Mouse (Mus musculus): ENCODE data around the gene Rsph14.

Rsph14 gene

GRCm38 (mm10) chr10:74933548-74934190 lies 98.7 kb downstream of the Rsph14 start:
- peak; percentile 58 to 61 for DNase-seq (ENCODE audit: low spot score in 2 of 2)

GRCm38 (mm10) chr10:74932487-74932886 lies 99.9 kb downstream of the Rsph14 start:
- no peak for DNase-seq (ENCODE audit: low spot score in 2 of 2)

DNA sequence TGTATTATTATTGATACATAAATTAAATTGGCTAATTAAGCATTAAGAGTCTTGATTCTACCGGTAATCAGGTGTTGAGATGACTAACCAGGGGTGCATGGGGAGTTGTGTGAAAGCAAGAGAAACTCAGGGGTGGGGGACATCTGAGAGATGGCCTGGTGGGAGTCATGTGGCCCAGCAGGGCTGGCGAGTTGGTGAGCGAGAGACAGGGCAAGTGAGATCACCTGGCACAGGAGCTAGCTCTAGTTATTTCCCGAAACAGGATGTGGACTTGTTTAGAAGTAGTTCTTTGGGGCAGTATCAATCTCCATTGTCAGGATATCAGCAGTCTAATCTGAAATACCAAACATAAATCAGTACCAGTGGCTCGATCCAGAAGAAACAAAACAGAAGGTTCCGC lies 100.8 kb downstream of the Rsph14 start:
- DNase-seq (ENCODE audit: low spot score in 2 of 2) = no peak

GRCm38 (mm10) chr10:74930541-74930940 lies 101.8 kb downstream of the Rsph14 start:
- no peak for DNase-seq (ENCODE audit: low spot score in 2 of 2)

DNA sequence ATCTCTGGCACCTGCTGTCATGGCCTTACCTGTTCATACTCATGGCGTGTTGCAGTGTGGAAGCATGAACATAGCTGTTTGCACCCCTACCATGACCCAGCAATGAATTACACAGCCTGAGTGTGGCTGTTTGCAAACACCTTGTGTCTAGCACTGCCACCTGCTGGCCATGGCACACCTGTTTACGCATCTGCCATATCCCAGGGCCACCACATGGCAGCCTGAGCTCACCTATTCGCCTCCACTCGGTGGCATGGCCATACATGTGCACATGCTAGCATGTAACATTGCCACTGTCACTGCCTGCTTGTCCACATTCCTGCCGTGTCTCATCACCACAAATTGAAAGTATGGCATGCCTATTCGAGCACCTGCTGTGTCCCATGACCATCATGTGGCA lies 102.8 kb downstream of the Rsph14 start:
- no peak for DNase-seq (ENCODE audit: low spot score in 2 of 2)

DNA sequence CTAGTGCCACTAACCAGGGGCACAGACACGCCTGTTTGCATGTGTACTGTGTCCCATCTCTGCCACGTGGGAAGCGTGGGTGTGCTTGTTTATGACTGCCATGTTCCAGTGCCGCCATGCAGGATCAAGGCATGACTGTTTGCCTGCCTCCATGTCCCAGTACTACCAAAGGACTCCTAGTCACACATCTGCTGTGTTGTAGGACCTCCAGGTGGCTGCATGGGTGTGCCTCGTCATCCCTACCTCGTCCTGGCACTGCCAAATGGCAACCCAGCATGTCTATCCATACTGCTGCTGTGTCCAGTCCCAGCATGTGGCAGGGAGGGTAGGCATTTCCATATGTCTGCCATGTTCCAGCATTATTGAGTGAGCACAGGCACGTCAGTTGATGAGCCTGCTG lies 104.1 kb downstream of the Rsph14 start:
- no peak for DNase-seq (ENCODE audit: low spot score in 2 of 2)

DNA sequence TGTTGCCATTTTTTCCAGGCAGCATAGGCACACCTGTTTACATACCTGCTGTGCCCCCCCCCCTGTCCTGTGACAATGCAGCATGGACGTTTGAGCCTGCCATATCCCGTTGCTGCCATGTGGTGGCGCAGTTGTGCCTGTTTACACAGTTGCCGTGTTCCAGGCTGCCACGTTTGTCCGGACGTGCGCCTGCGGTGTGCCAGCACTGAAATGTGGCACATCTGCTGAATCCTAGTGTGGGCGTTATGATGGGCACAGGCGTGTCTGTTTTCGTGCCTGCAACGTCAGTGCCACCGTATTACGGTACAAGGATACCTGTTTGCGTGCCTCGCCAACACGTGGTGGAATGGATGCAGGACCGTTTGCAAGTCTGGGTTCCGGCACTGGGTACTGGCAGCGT lies 107.1 kb downstream of the Rsph14 start:
- peak; percentile 76 for DNase-seq (ENCODE audit: low spot score in 2 of 2)

GRCm38 (mm10) chr10:74924274-74924673 lies 108.1 kb downstream of the Rsph14 start:
- peak in 1 of 2 experiments; percentile 34 for DNase-seq (ENCODE audit: low spot score in 2 of 2)

DNA sequence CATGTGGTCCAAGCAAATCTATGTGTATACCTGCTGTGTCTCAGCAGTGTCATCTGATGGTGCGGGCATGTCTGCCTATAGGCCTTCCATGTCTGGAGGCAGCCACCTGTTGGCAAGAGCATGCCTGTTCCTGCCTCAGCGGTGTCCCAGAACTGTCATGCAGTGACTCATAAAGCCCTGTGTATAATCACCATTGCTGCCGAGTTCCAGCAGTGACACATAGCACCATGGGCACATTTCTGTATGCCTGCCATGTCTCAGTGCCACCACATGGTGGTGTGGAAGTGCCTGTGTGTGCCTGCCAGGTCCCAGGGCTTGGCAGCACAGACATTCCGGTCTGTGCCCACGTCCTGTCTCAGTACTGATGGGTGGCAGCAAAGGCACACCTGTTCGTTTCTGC lies 109.6 kb downstream of the Rsph14 start:
- peak; percentile 72 to 80 for DNase-seq (ENCODE audit: low spot score in 2 of 2)

DNA sequence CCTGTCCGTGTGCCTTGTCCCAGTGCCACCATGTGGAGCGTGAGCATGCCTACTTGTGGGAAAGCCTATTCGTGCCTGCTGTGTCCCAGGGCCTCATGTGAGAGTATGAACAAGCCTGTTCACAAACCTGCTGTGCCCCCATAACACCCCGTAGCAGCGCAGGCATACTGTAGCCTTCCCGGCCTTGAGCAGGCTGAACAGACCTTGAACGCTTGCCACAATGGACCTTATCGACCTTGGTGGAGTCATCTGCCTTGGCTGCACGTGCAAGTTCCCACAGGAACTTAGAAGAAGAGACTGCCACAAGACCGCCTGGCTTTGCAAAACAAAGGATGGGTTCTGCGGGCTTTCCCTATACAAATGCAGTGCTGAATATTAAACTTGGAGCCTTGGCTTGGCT lies 110.8 kb downstream of the Rsph14 start:
- DNase-seq (ENCODE audit: low spot score in 2 of 2) = no peak

DNA sequence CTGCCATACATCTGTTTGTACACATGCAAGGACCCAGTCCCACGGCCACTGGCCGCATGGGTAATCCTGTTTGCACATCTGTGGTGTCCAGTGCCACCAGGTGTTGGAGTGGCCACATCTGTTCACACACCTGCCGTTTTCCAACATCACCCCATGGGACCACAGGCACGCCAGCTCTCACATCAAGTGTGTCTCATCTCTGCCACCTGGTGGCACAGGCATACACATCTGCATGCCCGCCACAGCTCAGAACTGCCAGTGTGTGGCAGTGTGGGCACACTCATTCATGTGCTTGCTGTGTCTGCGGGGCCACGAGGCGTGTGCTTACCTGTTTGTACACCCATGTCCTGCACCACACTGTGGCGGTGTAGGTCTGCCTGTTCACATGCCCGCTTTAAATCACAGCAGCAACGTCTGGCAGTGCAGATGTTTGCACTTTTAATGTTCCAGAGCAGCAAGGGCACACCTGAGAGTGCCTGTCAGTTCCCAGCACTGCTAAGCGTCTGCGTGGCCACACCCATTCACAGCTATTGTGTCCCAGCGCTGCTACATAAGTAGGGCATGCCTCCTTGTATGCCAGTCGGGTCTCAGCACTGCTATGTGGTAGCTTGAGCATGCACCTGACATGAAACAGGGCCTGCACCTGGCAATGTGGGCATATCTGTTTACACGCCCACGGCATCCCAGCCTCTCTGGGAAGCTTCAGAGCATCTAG lies 111.4 kb downstream of the Rsph14 start:
- peak; percentile 80 to 83 for DNase-seq (ENCODE audit: low spot score in 2 of 2)

- no peak for DNase-seq (ENCODE audit: low spot score in 2 of 2)
These were observed 113.1 kb downstream of the Rsph14 start for GRCm38 (mm10) chr10:74919277-74919676.

- no peak for DNase-seq (ENCODE audit: low spot score in 2 of 2)
These were observed 124.0 kb downstream of the Rsph14 start for GRCm38 (mm10) chr10:74908431-74908830.

All from right cerebral cortex, postnatal 10 days (tissue).